Mouse (Mus musculus): ENCODE data around the gene Gm35549. TPM values are rescaled to one million over a fixed set of nuclear protein-coding genes. Genes with fewer than 3 reads are reported as not detected.
"Not testable (repeated sequence)": the region's sequence is repeated elsewhere in the genome, so short reads cannot be mapped to it uniquely, and the experiment has no call there.

Gm35549 gene
- polyA plus RNA-seq, 1 experiment from 2014 or later = not detected

GRCm38 (mm10) chr9:122856716-122857115 lies 12.9 kb upstream of the Gm35549 start:
- 88% methylated on average over 3 of the region's 3 CpGs for WGBS (ENCODE audit: insufficient replicate concordance)

GRCm38 (mm10) chr9:122855617-122856016 lies 11.8 kb upstream of the Gm35549 start:
- Histone ChIP-seq H3K27ac (replicated peaks) (no peak overlapping the region), H3K27me3 (no peaks in the 10 kb centered on the region), H3K4me3 (replicated peaks) (no peak overlapping the region), H3K4me2 (no peak overlapping the region), H3K4me1 (replicated peaks) (no peaks in the 10 kb centered on the region), H3K9ac (no peak overlapping the region), H3K9me3 (replicated peaks) (peaks cover 20% of the 10 kb centered on the region), H3K36me3 (replicated peaks) (peaks cover 95% of the 10 kb centered on the region)
- WGBS (ENCODE audit: insufficient replicate concordance) = 80% methylated on average over 4 of the region's 4 CpGs
- no peak for ATAC-seq (ENCODE audit: insufficient read depth)

More at GRCm38 (mm10) chr9:122856716-122857115, 12.9 kb upstream of the Gm35549 start:
- peaks cover 95% of the 10 kb centered on the region for H3K36me3 ChIP-seq (replicated peaks)
- H3K4me2 ChIP-seq = no peak overlapping the region
- H3K27me3 ChIP-seq = no peaks in the 10 kb centered on the region
- no peak overlapping the region for H3K27ac ChIP-seq (replicated peaks)
- H3K9ac ChIP-seq = no peak overlapping the region
- H3K4me1 ChIP-seq (replicated peaks) = no peaks in the 10 kb centered on the region
- H3K4me3 ChIP-seq (replicated peaks) = no peak overlapping the region
- peaks cover 23% of the 10 kb centered on the region for H3K9me3 ChIP-seq (replicated peaks)
- no peak for ATAC-seq (ENCODE audit: insufficient read depth)

- not testable (repeated sequence) for H3K9ac ChIP-seq; H3K4me1 ChIP-seq (replicated peaks); H3K27ac ChIP-seq (replicated peaks); ATAC-seq (ENCODE audit: insufficient read depth); H3K4me2 ChIP-seq; H3K27me3 ChIP-seq; H3K4me3 ChIP-seq (replicated peaks)
- 83% methylated on average over 3 of the region's 7 CpGs for WGBS (ENCODE audit: insufficient replicate concordance)
- Histone ChIP-seq H3K9me3 (replicated peaks) (peaks cover 15% of the 10 kb centered on the region), H3K36me3 (replicated peaks) (peaks cover 95% of the 10 kb centered on the region)
Measured at GRCm38 (mm10) chr9:122855141-122855540, 11.3 kb upstream of the Gm35549 start.

- Histone ChIP-seq H3K9me3 (replicated peaks) (peaks cover 10% of the 10 kb centered on the region), H3K27me3 (no peaks in the 10 kb centered on the region), H3K4me3 (replicated peaks) (no peak overlapping the region), H3K9ac (no peak overlapping the region), H3K36me3 (replicated peaks) (peaks cover 95% of the 10 kb centered on the region), H3K4me1 (replicated peaks) (no peaks in the 10 kb centered on the region), H3K27ac (replicated peaks) (no peak overlapping the region), H3K4me2 (no peak overlapping the region)
- ATAC-seq (ENCODE audit: insufficient read depth) = no peak
- WGBS (ENCODE audit: insufficient replicate concordance) = 81% methylated on average over 7 of the region's 7 CpGs
Measured at GRCm38 (mm10) chr9:122854526-122854925, 10.7 kb upstream of the Gm35549 start.

- H3K9me3 ChIP-seq (replicated peaks); H3K27me3 ChIP-seq; H3K9ac ChIP-seq; H3K4me2 ChIP-seq; H3K4me1 ChIP-seq (replicated peaks); ATAC-seq (ENCODE audit: insufficient read depth); H3K4me3 ChIP-seq (replicated peaks); H3K27ac ChIP-seq (replicated peaks): not testable (repeated sequence)
- peaks cover 38% of the 10 kb centered on the region for H3K36me3 ChIP-seq (replicated peaks)
- 83% methylated on average over 8 of the region's 8 CpGs for WGBS (ENCODE audit: insufficient replicate concordance)
Measured at GRCm38 (mm10) chr9:122847811-122848311, 4.0 kb upstream of the Gm35549 start.

GRCm38 (mm10) chr9:122846156-122846555 lies 2.3 kb upstream of the Gm35549 start:
- no peak for ATAC-seq (ENCODE audit: insufficient read depth)
- Histone ChIP-seq H3K4me3 (replicated peaks) (no peak overlapping the region), H3K4me2 (no peak overlapping the region), H3K4me1 (replicated peaks) (no peaks in the 10 kb centered on the region), H3K27me3 (no peaks in the 10 kb centered on the region), H3K27ac (replicated peaks) (no peak overlapping the region), H3K36me3 (replicated peaks) (peaks cover 21% of the 10 kb centered on the region), H3K9me3 (replicated peaks) (no peaks in the 10 kb centered on the region), H3K9ac (no peak overlapping the region)

GRCm38 (mm10) chr9:122845621-122846020 lies 1.8 kb upstream of the Gm35549 start:
- no peak for ATAC-seq (ENCODE audit: insufficient read depth)
- Histone ChIP-seq H3K27me3 (no peaks in the 10 kb centered on the region), H3K9me3 (replicated peaks) (no peaks in the 10 kb centered on the region), H3K36me3 (replicated peaks) (peaks cover 15% of the 10 kb centered on the region), H3K9ac (no peak overlapping the region), H3K4me2 (no peak overlapping the region), H3K4me1 (replicated peaks) (no peaks in the 10 kb centered on the region), H3K27ac (replicated peaks) (no peak overlapping the region), H3K4me3 (replicated peaks) (no peak overlapping the region)
- WGBS (ENCODE audit: insufficient replicate concordance) = 72% methylated on average over 3 of the region's 3 CpGs

GRCm38 (mm10) chr9:122837680-122838079 lies 6.2 kb downstream of the Gm35549 start:
- Histone ChIP-seq H3K4me1 (replicated peaks) (no peaks in the 10 kb centered on the region), H3K27ac (replicated peaks) (no peak overlapping the region), H3K4me2 (no peak overlapping the region), H3K9ac (no peak overlapping the region), H3K4me3 (replicated peaks) (no peak overlapping the region), H3K36me3 (replicated peaks) (0 out of 2 replicates have a peak, but pooled peaks cover 11% of the 10 kb centered on the region), H3K9me3 (replicated peaks) (no peaks in the 10 kb centered on the region), H3K27me3 (no peaks in the 10 kb centered on the region)
- ATAC-seq (ENCODE audit: insufficient read depth) = no peak
- 36% methylated on average over 16 of the region's 16 CpGs for WGBS (ENCODE audit: insufficient replicate concordance)

- no peak overlapping the region for H3K4me2 ChIP-seq
- H3K36me3 ChIP-seq (replicated peaks) = 0 out of 2 replicates have a peak, but pooled peaks cover 11% of the 10 kb centered on the region
- H3K4me3 ChIP-seq (replicated peaks) = no peak overlapping the region
- H3K9ac ChIP-seq = no peak overlapping the region
- no peak for ATAC-seq (ENCODE audit: insufficient read depth)
- WGBS (ENCODE audit: insufficient replicate concordance) = 72% methylated on average over 4 of the region's 4 CpGs
- no peaks in the 10 kb centered on the region for H3K4me1 ChIP-seq (replicated peaks)
- H3K27me3 ChIP-seq = no peaks in the 10 kb centered on the region
- no peak overlapping the region for H3K27ac ChIP-seq (replicated peaks)
- no peaks in the 10 kb centered on the region for H3K9me3 ChIP-seq (replicated peaks)
Measured at GRCm38 (mm10) chr9:122837216-122837615, 6.6 kb downstream of the Gm35549 start.

- Histone ChIP-seq H3K4me1 (replicated peaks) (no peaks in the 10 kb centered on the region), H3K36me3 (replicated peaks) (0 out of 2 replicates have a peak, but pooled peaks cover 11% of the 10 kb centered on the region), H3K4me2 (no peak overlapping the region), H3K9me3 (replicated peaks) (no peaks in the 10 kb centered on the region), H3K9ac (no peak overlapping the region), H3K27ac (replicated peaks) (no peak overlapping the region), H3K27me3 (no peaks in the 10 kb centered on the region), H3K4me3 (replicated peaks) (no peak overlapping the region)
- WGBS (ENCODE audit: insufficient replicate concordance) = 62% methylated on average over 6 of the region's 6 CpGs
- no peak for ATAC-seq (ENCODE audit: insufficient read depth)
Measured at GRCm38 (mm10) chr9:122836790-122837189, 7.0 kb downstream of the Gm35549 start.

- WGBS (ENCODE audit: insufficient replicate concordance) = 71% methylated on average over 9 of the region's 9 CpGs
- Histone ChIP-seq H3K36me3 (replicated peaks) (0 out of 2 replicates have a peak, but pooled peaks cover 11% of the 10 kb centered on the region), H3K27me3 (no peaks in the 10 kb centered on the region), H3K4me3 (replicated peaks) (no peak overlapping the region), H3K27ac (replicated peaks) (no peak overlapping the region), H3K9me3 (replicated peaks) (no peaks in the 10 kb centered on the region), H3K4me2 (no peak overlapping the region), H3K9ac (no peak overlapping the region), H3K4me1 (replicated peaks) (no peaks in the 10 kb centered on the region)
- ATAC-seq (ENCODE audit: insufficient read depth) = no peak
Measured at GRCm38 (mm10) chr9:122836126-122836525, 7.7 kb downstream of the Gm35549 start.

- no peak overlapping the region for H3K4me2 ChIP-seq
- no peak overlapping the region for H3K9ac ChIP-seq
- no peak for ATAC-seq (ENCODE audit: insufficient read depth)
- no peaks in the 10 kb centered on the region for H3K9me3 ChIP-seq (replicated peaks)
- H3K27me3 ChIP-seq = no peaks in the 10 kb centered on the region
- H3K27ac ChIP-seq (replicated peaks) = no peak overlapping the region
- no peak overlapping the region for H3K4me3 ChIP-seq (replicated peaks)
- 49% methylated on average over 4 of the region's 4 CpGs for WGBS (ENCODE audit: insufficient replicate concordance)
- H3K36me3 ChIP-seq (replicated peaks) = peaks cover 13% of the 10 kb centered on the region
- no peaks in the 10 kb centered on the region for H3K4me1 ChIP-seq (replicated peaks)
Measured at GRCm38 (mm10) chr9:122829826-122830380, 13.9 kb downstream of the Gm35549 start.

Data from liver, embryonic 15.5 days (tissue).